Mouse (Mus musculus) megakaryocyte-erythroid progenitor cell, adult 5-6 weeks (primary cell): ENCODE measurements around the gene Isoc2a. TPM values are rescaled to one million over a fixed set of nuclear protein-coding genes. Genes with fewer than 3 reads are reported as not detected.
"Not testable (repeated sequence)": the region's sequence is repeated elsewhere in the genome, so short reads cannot be mapped to it uniquely, and the experiment has no call there.

Experiments
- ATAC-seq: replicated peaks from 2 replicates; pipeline ENCODE4 v1.8.0; 2016; ENCODE audit warnings: mild to moderate bottlenecking, inconsistent platforms; ENCODE audit not compliant: severe bottlenecking, poor library complexity, low FRiP score, low TSS enrichment
- total RNA-seq, 2 experiments: library from RNA; stranded (forward) in 1 of 2; stranded (reverse) in 1 of 2; fragments of 200-1000, 215-1000 nt in 1 of 2; fragments of >200 nt in 1 of 2; fragmentation: Nextera tagmentation in 1 of 2; gene quantifications; 2 replicates each; pipeline ENCODE4 v1.2.3; 2014 to 2017

Isoc2a gene
- total RNA-seq (2014; fragmentation: Nextera tagmentation) (7.9 and 9.6 TPM in 2 replicates), total RNA-seq (2017) (7.4 and 13.2 TPM in 2 replicates)

- ATAC-seq: peak; percentile 99
Observed at GRCm38 (mm10) chr7:4876753-4877221, at the start of gene Isoc2a. Isoc2a (plus strand) TSS chr7:4877153.

GRCm38 (mm10) chr7:4830476-4830875 lies 46.5 kb upstream of the Isoc2a start:
- no peak for ATAC-seq

- ATAC-seq: no peak
Observed at GRCm38 (mm10) chr7:4835631-4836327, 41.2 kb upstream of the Isoc2a start.

GRCm38 (mm10) chr7:4836351-4836792 lies 40.6 kb upstream of the Isoc2a start:
- ATAC-seq: peak; percentile 97

- no peak for ATAC-seq
Observed at GRCm38 (mm10) chr7:4837639-4838038, 39.3 kb upstream of the Isoc2a start.

- no peak for ATAC-seq
Observed at GRCm38 (mm10) chr7:4842077-4842476, 34.9 kb upstream of the Isoc2a start.

GRCm38 (mm10) chr7:4842634-4843131 lies 34.3 kb upstream of the Isoc2a start:
- ATAC-seq: peak; percentile 32

GRCm38 (mm10) chr7:4843604-4844244 lies 33.2 kb upstream of the Isoc2a start:
- no peak for ATAC-seq

- ATAC-seq: no peak
Observed at GRCm38 (mm10) chr7:4844245-4844916, 32.6 kb upstream of the Isoc2a start, which contains the start of gene Shisa7. Shisa7 (minus strand) TSS chr7:4844696.

GRCm38 (mm10) chr7:4844917-4845309 lies 32.0 kb upstream of the Isoc2a start:
- peak; percentile 9; the same call in 1 of the 2 replicates for ATAC-seq

- ATAC-seq: no peak
Observed at GRCm38 (mm10) chr7:4849372-4849771, 27.6 kb upstream of the Isoc2a start.

- no peak for ATAC-seq
Observed at GRCm38 (mm10) chr7:4850621-4851314, 26.2 kb upstream of the Isoc2a start.

- no peak for ATAC-seq
Observed at GRCm38 (mm10) chr7:4851315-4851688, 25.7 kb upstream of the Isoc2a start.

GRCm38 (mm10) chr7:4853613-4854012 lies 23.3 kb upstream of the Isoc2a start:
- ATAC-seq: no peak

- ATAC-seq: no peak
Observed at GRCm38 (mm10) chr7:4856508-4856907, 20.4 kb upstream of the Isoc2a start.

GRCm38 (mm10) chr7:4857321-4857720 lies 19.6 kb upstream of the Isoc2a start:
- no peak for ATAC-seq

GRCm38 (mm10) chr7:4859418-4859978 lies 17.5 kb upstream of the Isoc2a start:
- ATAC-seq: no peak

- ATAC-seq: not testable (repeated sequence)
Observed at GRCm38 (mm10) chr7:4860926-4861325, 16.0 kb upstream of the Isoc2a start.

- no peak for ATAC-seq
Observed at GRCm38 (mm10) chr7:4863041-4863440, 13.9 kb upstream of the Isoc2a start.
